Mouse (Mus musculus): ENCODE results near the gene Capn2. TPM values are rescaled to one million over a fixed set of nuclear protein-coding genes. Genes with fewer than 3 reads are reported as not detected.

Capn2 gene
- polyA plus RNA-seq (2012; rRNA removed): 33.0 and 35.3 TPM in 2 replicates

GRCm38 (mm10) chr1:182516758-182517676, at the start of gene Capn2:
Capn2 (minus strand) TSS chr1:182517608.

DNA sequence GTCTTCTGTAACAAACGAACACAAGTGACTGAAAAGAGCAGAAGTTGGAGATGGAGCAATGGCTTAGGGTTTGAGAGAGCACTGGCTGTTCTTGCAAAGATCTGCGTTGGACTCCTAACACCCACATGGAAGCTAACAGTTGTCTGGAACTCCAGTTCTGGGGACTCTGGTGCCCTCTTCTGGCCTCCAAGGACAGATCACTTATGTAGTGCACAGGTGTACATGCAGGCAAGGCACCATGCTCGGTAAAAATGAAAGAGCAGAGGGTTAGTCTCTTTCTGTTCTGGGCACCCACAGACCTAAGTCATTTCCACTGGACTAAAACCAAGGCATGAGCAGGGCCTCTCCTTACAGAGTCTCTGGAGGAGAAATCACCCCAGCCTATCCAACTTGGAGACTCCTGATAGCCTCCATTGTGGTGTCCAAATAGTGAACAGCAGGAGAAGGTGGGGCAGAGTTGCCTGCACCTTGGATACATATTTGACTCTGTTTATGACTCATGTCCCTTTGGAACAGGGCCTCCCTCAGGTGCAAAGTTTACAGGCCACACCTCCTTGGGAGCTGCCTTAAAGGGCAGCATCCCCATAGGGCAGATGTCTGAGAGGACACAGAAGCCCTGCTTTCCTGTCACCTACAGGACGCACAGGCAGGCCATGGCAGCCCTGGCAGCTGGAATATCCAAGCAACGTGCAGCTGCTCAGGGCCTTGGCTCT, 47.2 kb upstream of the Capn2 start, which contains the start of gene Capn8:
TSS of gene Capn8 (plus strand) at position 600 of the 713 bp plus-strand sequence.

Other genes starting within 250 kb of the Capn2 start
- 19.7 and 20.3 TPM in 2 replicates for gene Degs1, start 234.8 kb downstream of the Capn2 start, polyA plus RNA-seq (2012; rRNA removed)
- gene Fbxo28, start 176.0 kb downstream of the Capn2 start, polyA plus RNA-seq (2012; rRNA removed): 15.8 and 16.2 TPM in 2 replicates
- gene Trp53bp2, start 108.4 kb downstream of the Capn2 start, polyA plus RNA-seq (2012; rRNA removed): 28.5 and 28.6 TPM in 2 replicates
- gene Capn8, start 47.4 kb upstream of the Capn2 start, polyA plus RNA-seq (2012; rRNA removed): 6.5 and 7.1 TPM in 2 replicates
- not detected in 2 replicates for gene Ccdc185, start 231.6 kb upstream of the Capn2 start, polyA plus RNA-seq (2012; rRNA removed)
- gene Susd4, start 246.3 kb upstream of the Capn2 start, polyA plus RNA-seq (2012; rRNA removed): 1.0 and 1.4 TPM in 2 replicates

All from colon, adult 2 months (tissue).